Mouse (Mus musculus) liver, embryonic 14.5 days (tissue): ENCODE data around the gene Fat4. TPM values are rescaled to one million over a fixed set of nuclear protein-coding genes. Genes with fewer than 3 reads are reported as not detected.

Source experiments
- ATAC-seq: fragments of 200-750 bp; cut with Nextera tagmentation; 2 replicates; pipeline ENCODE4 v1.8.0; 2017; ENCODE audit warnings: moderate number of reproducible peaks, mild to moderate bottlenecking, moderate library complexity; ENCODE audit not compliant: insufficient read depth
- DNase-seq, 3 experiments: peaks; one replicate each; pipeline ENCODE4 v3.0.0-alpha.2; 2012 to 2013; ENCODE audit warnings: low read depth in 3 of 3, low spot score in 3 of 3
- H3K27ac ChIP-seq: fragments of 300-500 bp; sonication (generic); 2 replicates; pipeline ENCODE4 v1.5.1; 2014; ENCODE audit warnings: moderate library complexity, mild to moderate bottlenecking, control low read depth, inconsistent platforms
- H3K27me3 ChIP-seq: fragments of 300-500 bp; sonication (generic); 2 replicates; pipeline ENCODE4 v1.6.1; 2014; ENCODE audit warnings: mild to moderate bottlenecking, low read length, moderate library complexity; ENCODE audit not compliant: control insufficient read depth, insufficient read depth
- H3K36me3 ChIP-seq: fragments of 300-500 bp; sonication (generic); replicated peaks from 2 replicates; pipeline ENCODE4 v1.6.1; 2014; ENCODE audit warnings: low read depth; ENCODE audit not compliant: control insufficient read depth, insufficient read depth
- H3K4me1 ChIP-seq, 2 experiments: fragments of 200-500 bp in 1 of 2; fragments of 300-500 bp in 1 of 2; sonication (generic) in 1 of 2; replicated peaks; 2 replicates each; pipeline ENCODE4 v1.6.1; 2012 to 2014; ENCODE audit warnings: antibody characterized with exemption in 1 of 2, inconsistent platforms in 1 of 2, low read length in 1 of 2; ENCODE audit not compliant: control insufficient read depth in 2 of 2, insufficient read depth in 2 of 2
- H3K4me2 ChIP-seq: fragments of 300-500 bp; sonication (generic); 2 replicates; pipeline ENCODE4 v1.6.1; 2014; ENCODE audit warnings: low read depth, mild to moderate bottlenecking, control low read depth, moderate library complexity
- H3K4me3 ChIP-seq, 2 experiments: fragments of 200-500 bp in 1 of 2; fragments of 300-500 bp in 1 of 2; sonication (generic) in 1 of 2; 2 replicates each; pipeline ENCODE4 v1.5.1; 2012 to 2014; ENCODE audit warnings: low read depth in 2 of 2, low read length in 2 of 2, mild to moderate bottlenecking in 2 of 2, control low read depth in 1 of 2, inconsistent platforms in 1 of 2, moderate library complexity in 1 of 2; ENCODE audit not compliant: insufficient read depth in 1 of 2
- H3K9ac ChIP-seq: fragments of 300-500 bp; sonication (generic); replicated peaks from 2 replicates; pipeline ENCODE4 v1.6.1; 2014; ENCODE audit warnings: mild to moderate bottlenecking, control low read depth, moderate library complexity
- H3K9me3 ChIP-seq: fragments of 300-500 bp; sonication (generic); 2 replicates; pipeline ENCODE4 v1.6.1; 2016; ENCODE audit warnings: low read length, mixed read lengths; ENCODE audit not compliant: control insufficient read depth
- CTCF ChIP-seq: IDR thresholded peaks from 2 replicates; pipeline ENCODE4 v1.5.1; 2016; ENCODE audit warnings: antibody characterized with exemption, low read depth, control low read depth
- EP300 ChIP-seq: IDR thresholded peaks from 2 replicates; pipeline ENCODE4 v1.6.1; 2016; ENCODE audit warnings: antibody characterized with exemption, low read depth
- WGBS: fragments of 180-500 bp; shearing (Covaris S2); extraction: QIAGEN DNeasy Blood & Tissue Kit; methylation state at CpG from one replicate; pipeline ENCODE4 v1.1.7; 2014; ENCODE audit not compliant: insufficient replicate concordance; 5-methylcytosine and 5-hydroxymethylcytosine counted together
- polyA plus RNA-seq, 2 experiments: library from polyadenylated mRNA; depleted of rRNA in 1 of 2; stranded (reverse) in 1 of 2; unstranded in 1 of 2; fragments of >200 nt; fragmentation: Nextera tagmentation in 1 of 2; extraction: Ambion mirVana in 1 of 2; gene quantifications; 2 replicates each; pipeline versions ENCODE4 v1.2.1 to v1.2.3; 2012 to 2014

Fat4 gene
- polyA plus RNA-seq, 2 experiments: 0.24 to 0.25 TPM

- 25% methylated on average over 6 of the region's 6 CpGs for WGBS
Measured at GRCm38 (mm10) chr3:38849536-38849935, 37.2 kb upstream of the Fat4 start.

GRCm38 (mm10) chr3:38853650-38854049, 33.1 kb upstream of the Fat4 start:
- Histone ChIP-seq H3K36me3 (no peaks in the 10 kb centered on the region), H3K9me3 (no peaks in the 10 kb centered on the region), H3K4me2 (no peak overlapping the region), H3K4me1 (no peaks in the 10 kb centered on the region), H3K9ac (no peak overlapping the region), H3K27ac (no peak overlapping the region), H3K27me3 (no peaks in the 10 kb centered on the region), H3K4me3 (no peak overlapping the region)
- ATAC-seq (no peak), DNase-seq (no peak)
- 9% methylated on average over 3 of the region's 3 CpGs for WGBS
- TF ChIP-seq EP300: no peak
- TF ChIP-seq CTCF: peak; percentile 12; the same call in 1 of the 2 replicates

More at GRCm38 (mm10) chr3:38849536-38849935, 37.2 kb upstream of the Fat4 start:
- Histone ChIP-seq H3K9ac (no peak overlapping the region), H3K27me3 (no peaks in the 10 kb centered on the region), H3K27ac (no peak overlapping the region), H3K4me1 (no peaks in the 10 kb centered on the region), H3K4me3 (no peak overlapping the region), H3K36me3 (no peaks in the 10 kb centered on the region), H3K9me3 (no peaks in the 10 kb centered on the region), H3K4me2 (no peak overlapping the region)
- ATAC-seq: no peak
- peak in 1 of 3 experiments; percentile 2 for DNase-seq
- peak; percentile 21; the same call in 1 of the 2 replicates for TF ChIP-seq CTCF
- TF ChIP-seq EP300: no peak

GRCm38 (mm10) chr3:38860683-38861082, 26.1 kb upstream of the Fat4 start:
- DNase-seq (no peak), ATAC-seq (no peak)
- Histone ChIP-seq H3K27ac (no peak overlapping the region), H3K4me3 (no peak overlapping the region), H3K9ac (no peak overlapping the region), H3K9me3 (no peaks in the 10 kb centered on the region), H3K36me3 (no peaks in the 10 kb centered on the region), H3K4me1 (no peaks in the 10 kb centered on the region), H3K27me3 (no peaks in the 10 kb centered on the region), H3K4me2 (no peak overlapping the region)
- TF ChIP-seq CTCF (no peak), EP300 (no peak)
- WGBS: 32% methylated on average over 5 of the region's 5 CpGs

GRCm38 (mm10) chr3:38871291-38871690, 15.4 kb upstream of the Fat4 start:
- H3K4me1 ChIP-seq: no peaks in the 10 kb centered on the region
- H3K27ac ChIP-seq: no peak overlapping the region
- no peak for DNase-seq
- 75% methylated on average over 2 of the region's 2 CpGs for WGBS
- no peak for TF ChIP-seq EP300
- no peak for TF ChIP-seq CTCF
- no peak overlapping the region for H3K4me3 ChIP-seq
- no peaks in the 10 kb centered on the region for H3K9me3 ChIP-seq
- ATAC-seq: no peak
- no peaks in the 10 kb centered on the region for H3K27me3 ChIP-seq
- H3K36me3 ChIP-seq: no peaks in the 10 kb centered on the region
- no peak overlapping the region for H3K4me2 ChIP-seq
- H3K9ac ChIP-seq: no peak overlapping the region

- Histone ChIP-seq H3K36me3 (no peaks in the 10 kb centered on the region), H3K4me2 (no peak overlapping the region), H3K27me3 (no peaks in the 10 kb centered on the region), H3K27ac (no peak overlapping the region), H3K9ac (no peak overlapping the region), H3K9me3 (no peaks in the 10 kb centered on the region), H3K4me3 (no peak overlapping the region), H3K4me1 (no peaks in the 10 kb centered on the region)
- no peak for DNase-seq
- 0 out of 2 replicates have a peak, but pooled peaks have one; percentile 23 for TF ChIP-seq CTCF
- no peak for TF ChIP-seq EP300
- ATAC-seq: no peak
- whole genome bisulfite sequencing: 80% methylated on average over 2 of the region's 2 CpGs
Measured at GRCm38 (mm10) chr3:38875872-38876271, 10.9 kb upstream of the Fat4 start.
